Mouse (Mus musculus): ENCODE data around the gene Slc44a5.

DNA sequence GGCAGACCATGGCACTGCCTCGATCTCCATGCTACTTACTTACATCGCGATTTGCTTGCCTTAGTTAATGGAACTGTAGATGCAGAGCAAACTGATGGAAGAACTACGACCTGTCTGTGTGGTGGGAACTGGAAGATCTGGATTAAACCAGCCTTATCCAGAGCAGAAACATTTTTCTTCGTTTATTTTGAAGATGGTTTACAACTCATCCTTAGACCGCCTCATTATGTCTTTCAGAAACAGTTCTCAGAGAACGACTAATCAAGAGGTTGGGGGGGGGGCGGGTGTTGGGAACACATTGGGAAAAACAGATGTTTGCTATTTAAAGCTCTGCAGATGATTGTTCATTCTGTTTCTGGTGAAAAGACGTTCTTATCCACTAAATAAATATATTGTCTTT is 210.7 kb downstream of the Slc44a5 start:
- no peak for TF ChIP-seq CTCF (IDR thresholded peaks at IDR 0.05)
- no peak for TF ChIP-seq POLR2A (IDR thresholded peaks at IDR 0.05; ENCODE audit: insufficient read depth, low read depth, low read length)
- TF ChIP-seq EP300 (IDR thresholded peaks at IDR 0.05; ENCODE audit: insufficient read depth, low read depth, low read length): no peak
